Mouse (Mus musculus) ES-Bruce4 (cell line): Measurements from ENCODE around the gene Ugt1a6a.

ENCODE experiments used
- CTCF ChIP-seq: IDR thresholded peaks from one replicate; pipeline ENCODE4 v1.8.1; 2011; ENCODE audit warnings: low read depth, low read length
- EP300 ChIP-seq: IDR thresholded peaks from 2 replicates; pipeline ENCODE4 v1.6.1; 2011; ENCODE audit warnings: low read depth, low read length; ENCODE audit not compliant: insufficient read depth
- POLR2A ChIP-seq: IDR thresholded peaks from one replicate; pipeline ENCODE4 v1.8.1; 2011; ENCODE audit warnings: low read length; ENCODE audit not compliant: insufficient read depth

DNA sequence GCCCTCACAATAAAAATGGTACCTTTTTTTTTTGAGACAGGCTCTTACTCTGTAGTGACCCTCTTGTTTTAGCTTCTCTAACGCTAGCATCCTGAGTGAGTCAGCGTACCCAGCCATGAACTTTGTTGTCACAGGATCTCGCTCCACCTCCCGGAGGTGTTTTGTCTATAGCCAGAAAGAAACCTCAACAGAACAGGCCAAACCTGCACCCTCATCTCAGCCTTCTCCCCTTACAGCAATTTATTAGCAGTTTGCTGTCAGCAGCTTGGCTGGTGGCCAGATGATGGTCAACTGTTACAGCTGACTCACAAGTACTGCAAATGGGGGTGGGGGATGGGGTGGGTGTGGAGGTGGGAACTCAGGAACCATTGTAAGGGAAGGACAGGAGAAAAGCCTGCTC, 127.6 kb downstream of the Ugt1a6a start:
- TF ChIP-seq POLR2A (no peak), CTCF (no peak), EP300 (no peak)
